Mouse (Mus musculus) midbrain, embryonic 13.5 days (tissue): ENCODE measurements at regions not wholly inside any gene's neighbourhood (a gene's known extent, or its start where the extent isn't known, plus 50 kb on each side); places are given as distances from the start of the nearest gene placed in this dataset.

Source experiments
- ATAC-seq: fragments of 200-750 bp; cut with Nextera tagmentation; 2 replicates; pipeline ENCODE4 v1.8.0; 2017; ENCODE audit warnings: mild to moderate bottlenecking, moderate TSS enrichment, moderate library complexity
- H3K27ac ChIP-seq: fragments of 300-500 bp; sonication (generic); 2 replicates; pipeline ENCODE4 v1.5.1; 2015; ENCODE audit warnings: inconsistent platforms, mild to moderate bottlenecking, moderate library complexity
- H3K27me3 ChIP-seq: fragments of 300-500 bp; sonication (generic); 2 replicates; pipeline ENCODE4 v1.6.1; 2015; ENCODE audit warnings: mild to moderate bottlenecking, inconsistent platforms
- H3K36me3 ChIP-seq: fragments of 300-500 bp; sonication (generic); 2 replicates; pipeline ENCODE4 v1.6.1; 2015; ENCODE audit warnings: mild to moderate bottlenecking, inconsistent platforms
- H3K4me1 ChIP-seq: fragments of 300-500 bp; sonication (generic); replicated peaks from 2 replicates; pipeline ENCODE4 v1.6.1; 2015; ENCODE audit warnings: inconsistent platforms
- H3K4me2 ChIP-seq: fragments of 300-500 bp; sonication (generic); replicated peaks from 2 replicates; pipeline ENCODE4 v1.6.1; 2015; ENCODE audit warnings: moderate library complexity, mild to moderate bottlenecking, inconsistent platforms
- H3K4me3 ChIP-seq: fragments of 300-500 bp; sonication (generic); replicated peaks from 2 replicates; pipeline ENCODE4 v1.5.1; 2015; ENCODE audit warnings: mild to moderate bottlenecking, inconsistent platforms
- H3K9ac ChIP-seq: fragments of 300-500 bp; sonication (generic); replicated peaks from 2 replicates; pipeline ENCODE4 v1.6.1; 2015; ENCODE audit warnings: mild to moderate bottlenecking, inconsistent platforms
- H3K9me3 ChIP-seq: fragments of 300-500 bp; sonication (generic); 2 replicates; pipeline ENCODE4 v1.6.1; 2016; ENCODE audit warnings: mild to moderate bottlenecking, inconsistent platforms
- WGBS: fragments of 180-500 bp; shearing (Covaris S2); methylation state at CpG from one replicate; pipeline ENCODE4 v1.1.7; 2015; 5-methylcytosine and 5-hydroxymethylcytosine counted together

DNA sequence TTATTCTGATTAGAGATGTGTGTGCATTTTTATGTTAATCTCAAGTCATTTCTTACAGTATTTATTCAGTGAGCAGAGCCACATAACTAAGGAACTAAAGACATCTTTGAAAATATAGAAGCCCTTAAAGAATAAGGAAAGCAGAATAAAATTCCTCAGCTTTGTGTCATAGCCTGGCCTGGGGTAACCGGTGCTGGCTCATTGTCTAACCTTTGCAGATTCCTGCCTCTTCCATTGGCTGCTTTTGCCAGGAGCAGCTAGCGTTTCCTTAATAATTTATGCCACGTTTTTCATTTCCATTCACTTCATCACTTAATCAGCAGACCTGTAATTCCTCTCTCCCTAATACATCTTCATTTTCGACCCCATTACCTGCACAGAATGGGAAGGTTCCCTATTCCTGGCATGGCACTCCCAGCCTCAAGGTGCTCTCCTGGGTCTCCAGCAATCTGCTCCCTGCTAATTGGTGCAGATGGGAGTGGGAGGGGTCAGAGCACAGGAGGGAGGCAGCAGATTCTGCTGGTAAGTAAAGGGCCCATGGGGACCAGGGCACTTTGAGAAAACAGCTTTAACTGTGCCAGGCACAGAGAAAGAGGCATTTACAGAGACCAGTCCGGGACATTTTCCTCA, 413.1 kb downstream of the Stim2 start:
- Histone ChIP-seq H3K4me2 (no peak overlapping the region), H3K4me3 (no peak overlapping the region), H3K9me3 (no peaks in the 10 kb centered on the region), H3K9ac (no peak overlapping the region), H3K36me3 (no peaks in the 10 kb centered on the region), H3K27ac (no peak overlapping the region; the same call in 1 of the 2 replicates), H3K4me1 (0 out of 2 replicates have a peak, but pooled peaks cover 7% of the 10 kb centered on the region), H3K27me3 (no peaks in the 10 kb centered on the region)
- peak; percentile 88 for ATAC-seq
- WGBS, result 51% methylated on average over 5 of the region's 5 CpGs

DNA sequence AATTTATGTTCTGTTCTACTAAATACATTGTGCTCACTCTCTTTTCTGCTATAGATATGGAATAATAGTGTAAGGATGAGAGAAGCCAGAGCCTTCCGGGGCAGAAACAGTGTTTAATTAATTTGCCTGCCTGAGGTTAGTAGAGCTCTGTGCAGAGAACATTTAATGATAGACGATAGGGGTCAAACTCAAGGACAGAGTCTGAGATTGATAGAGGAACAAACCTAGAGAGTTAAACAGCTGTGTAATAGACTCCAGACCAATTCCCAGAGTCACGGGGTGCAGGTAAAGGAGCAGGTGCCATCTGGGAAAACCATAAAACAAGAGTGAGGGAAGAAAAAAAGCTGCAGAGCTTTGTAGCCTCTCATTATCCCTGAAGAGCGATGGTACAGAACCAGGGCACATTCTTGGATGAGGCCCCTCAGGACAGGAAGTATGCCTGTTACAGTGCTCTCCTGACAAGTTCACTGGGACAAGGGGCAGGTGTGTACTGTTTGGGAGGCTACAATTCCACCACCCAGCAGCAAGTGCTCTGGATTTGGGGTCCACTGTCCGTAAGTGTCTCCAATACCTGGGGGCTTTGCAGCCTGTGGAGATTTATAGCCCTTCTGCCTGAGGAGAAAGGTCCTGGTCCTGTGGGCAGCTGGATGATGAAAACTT, 421.6 kb downstream of the Stim2 start:
- H3K4me2 ChIP-seq, result no peak overlapping the region
- WGBS, result 76% methylated on average over 5 of the region's 5 CpGs
- no peaks in the 10 kb centered on the region for H3K27me3 ChIP-seq
- H3K36me3 ChIP-seq, result no peaks in the 10 kb centered on the region
- no peak overlapping the region for H3K9ac ChIP-seq
- ATAC-seq, result 0 out of 2 replicates have a peak, but pooled peaks have one; percentile 34
- H3K9me3 ChIP-seq, result no peaks in the 10 kb centered on the region
- no peak overlapping the region for H3K4me3 ChIP-seq
- H3K4me1 ChIP-seq, result no peaks in the 10 kb centered on the region
- H3K27ac ChIP-seq, result no peak overlapping the region

DNA sequence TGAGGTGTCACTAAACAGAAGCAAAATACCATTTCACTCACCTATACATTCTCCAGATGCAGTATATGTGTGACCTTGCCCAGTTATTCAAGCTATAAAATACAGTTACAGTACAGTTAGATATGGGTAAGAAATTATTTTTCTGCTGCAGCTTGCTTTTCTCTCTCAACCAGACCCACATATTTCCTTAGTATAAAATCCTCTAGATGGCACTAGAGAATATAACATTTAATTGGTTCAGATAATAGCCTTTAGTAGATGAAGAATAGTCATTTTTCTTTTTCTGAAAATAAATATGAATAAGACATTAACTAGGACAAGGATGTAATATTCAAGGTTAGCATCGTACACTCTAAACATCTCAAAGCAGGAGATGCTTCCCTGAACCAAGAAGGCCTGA, 441.0 kb downstream of the Stim2 start:
- 90% methylated on average over 1 of the region's 1 CpGs for WGBS

DNA sequence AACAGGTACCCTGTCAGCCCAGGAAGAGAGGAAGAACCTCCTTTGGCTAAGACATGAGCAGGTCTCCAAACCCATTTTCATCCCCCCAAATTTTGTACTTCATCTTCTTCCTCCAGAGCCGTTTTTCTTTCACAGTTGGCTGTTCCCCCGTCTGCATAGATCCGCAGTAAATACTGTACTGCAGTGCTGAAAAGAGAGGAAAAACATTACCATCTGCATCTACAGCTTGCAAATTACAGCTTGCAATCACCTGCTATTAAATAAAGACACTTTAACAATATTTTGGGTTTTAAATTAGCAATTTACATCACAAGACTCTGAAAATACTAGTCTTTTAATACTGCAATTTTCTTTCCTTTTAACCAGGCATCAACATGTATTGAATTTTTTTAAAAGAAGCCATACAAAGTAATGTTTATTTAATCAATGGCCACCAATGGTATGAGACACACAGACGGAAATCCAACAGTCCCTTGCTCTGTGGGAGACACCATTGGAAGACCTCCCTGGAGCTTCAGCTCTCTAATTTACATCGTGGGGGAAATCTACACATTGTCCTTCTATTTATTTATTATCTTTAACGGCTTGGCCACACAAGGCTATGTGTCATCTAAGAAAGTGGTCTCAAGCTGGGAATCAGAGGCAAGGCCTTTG, 442.6 kb downstream of the Stim2 start:
- no peaks in the 10 kb centered on the region for H3K9me3 ChIP-seq
- no peak overlapping the region for H3K4me3 ChIP-seq
- no peaks in the 10 kb centered on the region for H3K36me3 ChIP-seq
- no peak for ATAC-seq
- 44% methylated on average over 6 of the region's 6 CpGs for WGBS
- no peak overlapping the region for H3K9ac ChIP-seq
- H3K27ac ChIP-seq, result no peak overlapping the region
- H3K4me1 ChIP-seq, result no peaks in the 10 kb centered on the region; the same call in 1 of the 2 replicates
- H3K27me3 ChIP-seq, result no peaks in the 10 kb centered on the region
- no peak overlapping the region for H3K4me2 ChIP-seq

More for the DNA sequence above, 441.0 kb downstream of the Stim2 start:
- Histone ChIP-seq H3K9ac (no peak overlapping the region), H3K4me1 (no peaks in the 10 kb centered on the region; the same call in 1 of the 2 replicates), H3K4me3 (no peak overlapping the region), H3K9me3 (no peaks in the 10 kb centered on the region), H3K27ac (no peak overlapping the region), H3K36me3 (no peaks in the 10 kb centered on the region), H3K4me2 (no peak overlapping the region), H3K27me3 (no peaks in the 10 kb centered on the region)
- no peak for ATAC-seq

DNA sequence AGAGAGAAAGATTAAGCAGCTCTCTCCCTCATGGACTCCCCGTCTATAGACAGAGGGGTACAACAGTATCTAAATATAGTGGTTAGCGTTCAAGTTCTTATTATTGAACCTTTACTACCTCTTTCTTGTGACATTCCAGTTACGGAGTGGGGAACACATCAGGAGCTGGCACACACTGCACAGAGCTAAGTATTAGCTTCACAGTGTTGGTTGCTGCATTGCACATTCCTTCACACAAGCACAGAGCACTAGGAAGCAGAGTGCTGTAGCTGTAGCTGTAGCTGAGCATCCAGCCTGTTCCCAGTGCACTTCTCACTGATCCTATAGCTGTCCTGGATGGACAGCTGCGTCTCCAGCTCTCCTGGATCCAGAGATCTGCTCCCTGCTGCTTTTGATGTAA, 443.3 kb downstream of the Stim2 start:
- H3K4me1 ChIP-seq, result no peaks in the 10 kb centered on the region; the same call in 1 of the 2 replicates
- no peaks in the 10 kb centered on the region for H3K9me3 ChIP-seq
- H3K4me3 ChIP-seq, result no peak overlapping the region
- no peak overlapping the region for H3K9ac ChIP-seq
- no peaks in the 10 kb centered on the region for H3K36me3 ChIP-seq
- WGBS, result 53% methylated on average over 4 of the region's 4 CpGs
- H3K4me2 ChIP-seq, result no peak overlapping the region
- H3K27ac ChIP-seq, result no peak overlapping the region
- no peak for ATAC-seq
- H3K27me3 ChIP-seq, result no peaks in the 10 kb centered on the region

DNA sequence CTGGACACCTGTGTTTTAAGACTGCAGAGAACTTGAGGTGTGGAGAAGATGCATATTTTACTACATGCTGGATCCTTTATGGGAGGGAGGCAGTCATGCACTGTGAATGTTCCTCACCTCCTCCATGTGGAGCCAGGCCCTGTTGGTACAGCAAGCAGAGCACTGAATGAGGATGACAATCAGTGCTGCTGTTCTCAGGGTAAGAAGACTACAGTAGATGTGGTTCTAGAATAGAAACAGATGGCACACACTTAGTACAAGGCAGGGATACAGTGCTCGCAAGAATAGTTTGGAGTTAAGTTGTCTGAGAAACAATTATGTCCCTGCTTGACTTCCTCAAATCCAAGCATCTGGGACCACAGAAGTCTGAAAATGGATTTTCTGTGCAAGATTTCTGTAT, 485.6 kb downstream of the Stim2 start:
- Histone ChIP-seq H3K4me3 (no peak overlapping the region), H3K9ac (no peak overlapping the region), H3K4me1 (no peaks in the 10 kb centered on the region), H3K27me3 (no peaks in the 10 kb centered on the region), H3K9me3 (no peaks in the 10 kb centered on the region), H3K4me2 (no peak overlapping the region), H3K36me3 (no peaks in the 10 kb centered on the region), H3K27ac (no peak overlapping the region)
- no peak for ATAC-seq
- WGBS, result 96% methylated on average over 1 of the region's 1 CpGs
